Mouse (Mus musculus): Measurements from ENCODE around the gene Enpp7. TPM values are rescaled to one million over a fixed set of nuclear protein-coding genes. Genes with fewer than 3 reads are reported as not detected.

Enpp7 gene
- polyA plus RNA-seq, 1 experiment from 2014 or later, result not detected

GRCm38 (mm10) chr11:118972431-118973377, 15.3 kb upstream of the Enpp7 start:
- Histone ChIP-seq H3K27ac (replicated peaks) (peak overlapping the region; percentile 87), H3K36me3 (no peaks in the 10 kb centered on the region), H3K4me1 (peaks cover 52% of the 10 kb centered on the region), H3K27me3 (ENCODE audit: low read depth, poor library complexity, severe bottlenecking) (peaks cover 50% of the 10 kb centered on the region), H3K4me3 (peak overlapping the region; percentile 24), H3K9me3 (replicated peaks) (no peaks in the 10 kb centered on the region)
- peak; percentile 48 for DNase-seq (ENCODE audit: low spot score)
- WGBS, result 34% methylated on average over 18 of the region's 18 CpGs

GRCm38 (mm10) chr11:118974340-118974739, 13.6 kb upstream of the Enpp7 start:
- Histone ChIP-seq H3K4me3 (no peak overlapping the region), H3K36me3 (no peaks in the 10 kb centered on the region), H3K4me1 (peaks cover 42% of the 10 kb centered on the region), H3K27ac (replicated peaks) (peak overlapping the region; percentile 87; the same call in 1 of the 2 replicates), H3K9me3 (replicated peaks) (no peaks in the 10 kb centered on the region), H3K27me3 (ENCODE audit: low read depth, poor library complexity, severe bottlenecking) (peaks cover 45% of the 10 kb centered on the region)
- 81% methylated on average over 7 of the region's 7 CpGs for WGBS
- no peak for DNase-seq (ENCODE audit: low spot score)

GRCm38 (mm10) chr11:118975427-118975826, 12.6 kb upstream of the Enpp7 start:
- H3K27ac ChIP-seq (replicated peaks), result 0 out of 2 replicates have a peak overlapping the region, but pooled peaks have one; percentile 23
- peaks cover 46% of the 10 kb centered on the region for H3K27me3 ChIP-seq (ENCODE audit: low read depth, poor library complexity, severe bottlenecking)
- H3K36me3 ChIP-seq, result no peaks in the 10 kb centered on the region
- peaks cover 42% of the 10 kb centered on the region for H3K4me1 ChIP-seq
- peak overlapping the region; percentile 23 for H3K4me3 ChIP-seq
- 2% methylated on average over 10 of the region's 10 CpGs for WGBS
- no peaks in the 10 kb centered on the region for H3K9me3 ChIP-seq (replicated peaks)
- peak; percentile 81 for DNase-seq (ENCODE audit: low spot score)

- Histone ChIP-seq H3K27me3 (ENCODE audit: low read depth, poor library complexity, severe bottlenecking) (peaks cover 43% of the 10 kb centered on the region), H3K9me3 (replicated peaks) (no peaks in the 10 kb centered on the region), H3K36me3 (no peaks in the 10 kb centered on the region), H3K4me3 (peak overlapping the region; percentile 23; the same call in 1 of the 2 replicates), H3K4me1 (peaks cover 41% of the 10 kb centered on the region), H3K27ac (replicated peaks) (0 out of 2 replicates have a peak overlapping the region, but pooled peaks have one; percentile 23)
- WGBS, result 13% methylated on average over 12 of the region's 12 CpGs
- DNase-seq (ENCODE audit: low spot score), result no peak
Observed at GRCm38 (mm10) chr11:118975917-118976316, 12.1 kb upstream of the Enpp7 start.

GRCm38 (mm10) chr11:118980388-118980787, 7.6 kb upstream of the Enpp7 start:
- peaks cover 28% of the 10 kb centered on the region for H3K27me3 ChIP-seq (ENCODE audit: low read depth, poor library complexity, severe bottlenecking)
- DNase-seq (ENCODE audit: low spot score), result no peak
- WGBS, result 94% methylated on average over 2 of the region's 2 CpGs
- H3K27ac ChIP-seq (replicated peaks), result no peak overlapping the region
- no peak overlapping the region for H3K4me3 ChIP-seq
- peaks cover 26% of the 10 kb centered on the region for H3K4me1 ChIP-seq
- no peaks in the 10 kb centered on the region for H3K36me3 ChIP-seq
- H3K9me3 ChIP-seq (replicated peaks), result no peaks in the 10 kb centered on the region

- WGBS, result 65% methylated on average over 18 of the region's 18 CpGs
- Histone ChIP-seq H3K4me3 (no peak overlapping the region), H3K27me3 (ENCODE audit: low read depth, poor library complexity, severe bottlenecking) (peaks cover 28% of the 10 kb centered on the region), H3K27ac (replicated peaks) (no peak overlapping the region), H3K9me3 (replicated peaks) (no peaks in the 10 kb centered on the region), H3K4me1 (peaks cover 21% of the 10 kb centered on the region), H3K36me3 (no peaks in the 10 kb centered on the region)
- DNase-seq (ENCODE audit: low spot score), result no peak
Observed at GRCm38 (mm10) chr11:118981012-118981776, 6.8 kb upstream of the Enpp7 start.

- Histone ChIP-seq H3K27ac (replicated peaks) (0 out of 2 replicates have a peak overlapping the region, but pooled peaks have one; percentile 38), H3K27me3 (ENCODE audit: low read depth, poor library complexity, severe bottlenecking) (peaks cover 28% of the 10 kb centered on the region), H3K36me3 (no peaks in the 10 kb centered on the region), H3K4me1 (peaks cover 21% of the 10 kb centered on the region), H3K4me3 (no peak overlapping the region), H3K9me3 (replicated peaks) (no peaks in the 10 kb centered on the region)
- DNase-seq (ENCODE audit: low spot score), result no peak
- 39% methylated on average over 12 of the region's 12 CpGs for WGBS
Observed at GRCm38 (mm10) chr11:118982593-118983113, 5.3 kb upstream of the Enpp7 start.

GRCm38 (mm10) chr11:118985571-118985970, 2.4 kb upstream of the Enpp7 start:
- peaks cover 21% of the 10 kb centered on the region for H3K4me1 ChIP-seq
- WGBS, result 61% methylated on average over 5 of the region's 5 CpGs
- no peaks in the 10 kb centered on the region for H3K9me3 ChIP-seq (replicated peaks)
- H3K27ac ChIP-seq (replicated peaks), result no peak overlapping the region
- no peaks in the 10 kb centered on the region for H3K36me3 ChIP-seq
- H3K27me3 ChIP-seq (ENCODE audit: low read depth, poor library complexity, severe bottlenecking), result peaks cover 18% of the 10 kb centered on the region; the same call in 1 of the 2 replicates
- no peak overlapping the region for H3K4me3 ChIP-seq
- DNase-seq (ENCODE audit: low spot score), result no peak

GRCm38 (mm10) chr11:118992781-118993180, 4.8 kb downstream of the Enpp7 start:
- H3K4me1 ChIP-seq, result peaks cover 19% of the 10 kb centered on the region
- H3K27me3 ChIP-seq (ENCODE audit: low read depth, poor library complexity, severe bottlenecking), result peaks cover 50% of the 10 kb centered on the region
- no peaks in the 10 kb centered on the region for H3K36me3 ChIP-seq
- H3K9me3 ChIP-seq (replicated peaks), result no peaks in the 10 kb centered on the region
- WGBS, result 81% methylated on average over 3 of the region's 3 CpGs
- 0 out of 2 replicates have a peak overlapping the region, but pooled peaks have one; percentile 13 for H3K27ac ChIP-seq (replicated peaks)
- no peak for DNase-seq (ENCODE audit: low spot score)
- H3K4me3 ChIP-seq, result no peak overlapping the region

GRCm38 (mm10) chr11:118995448-118995847, 7.5 kb downstream of the Enpp7 start:
- Histone ChIP-seq H3K27me3 (ENCODE audit: low read depth, poor library complexity, severe bottlenecking) (peaks cover 76% of the 10 kb centered on the region), H3K36me3 (no peaks in the 10 kb centered on the region), H3K9me3 (replicated peaks) (no peaks in the 10 kb centered on the region), H3K27ac (replicated peaks) (peak overlapping the region; percentile 34; the same call in 1 of the 2 replicates), H3K4me3 (no peak overlapping the region), H3K4me1 (peaks cover 43% of the 10 kb centered on the region)
- WGBS, result 36% methylated on average over 4 of the region's 4 CpGs
- DNase-seq (ENCODE audit: low spot score), result no peak

- Histone ChIP-seq H3K36me3 (no peaks in the 10 kb centered on the region), H3K27ac (replicated peaks) (no peak overlapping the region), H3K4me1 (peaks cover 43% of the 10 kb centered on the region), H3K4me3 (no peak overlapping the region), H3K27me3 (ENCODE audit: low read depth, poor library complexity, severe bottlenecking) (peaks cover 92% of the 10 kb centered on the region), H3K9me3 (replicated peaks) (no peaks in the 10 kb centered on the region)
- 81% methylated on average over 3 of the region's 3 CpGs for WGBS
- no peak for DNase-seq (ENCODE audit: low spot score)
Observed at GRCm38 (mm10) chr11:118997182-118997581, 9.2 kb downstream of the Enpp7 start.

- H3K4me1 ChIP-seq, result peaks cover 43% of the 10 kb centered on the region
- H3K4me3 ChIP-seq, result peak overlapping the region; percentile 46
- DNase-seq (ENCODE audit: low spot score), result peak; percentile 95
- 10% methylated on average over 30 of the region's 30 CpGs for WGBS
- peak overlapping the region; percentile 70 for H3K27ac ChIP-seq (replicated peaks)
- no peaks in the 10 kb centered on the region for H3K36me3 ChIP-seq
- no peaks in the 10 kb centered on the region for H3K9me3 ChIP-seq (replicated peaks)
- H3K27me3 ChIP-seq (ENCODE audit: low read depth, poor library complexity, severe bottlenecking), result peaks cover 94% of the 10 kb centered on the region
Observed at GRCm38 (mm10) chr11:118998540-118999265, 10.7 kb downstream of the Enpp7 start.
